Mouse (Mus musculus): Measurements from ENCODE around the gene Cd63. TPM values are rescaled to one million over a fixed set of nuclear protein-coding genes. Genes with fewer than 3 reads are reported as not detected.

Gene Cd63
- polyA plus RNA-seq, 1 experiment from 2014 or later: 229 TPM

DNA sequence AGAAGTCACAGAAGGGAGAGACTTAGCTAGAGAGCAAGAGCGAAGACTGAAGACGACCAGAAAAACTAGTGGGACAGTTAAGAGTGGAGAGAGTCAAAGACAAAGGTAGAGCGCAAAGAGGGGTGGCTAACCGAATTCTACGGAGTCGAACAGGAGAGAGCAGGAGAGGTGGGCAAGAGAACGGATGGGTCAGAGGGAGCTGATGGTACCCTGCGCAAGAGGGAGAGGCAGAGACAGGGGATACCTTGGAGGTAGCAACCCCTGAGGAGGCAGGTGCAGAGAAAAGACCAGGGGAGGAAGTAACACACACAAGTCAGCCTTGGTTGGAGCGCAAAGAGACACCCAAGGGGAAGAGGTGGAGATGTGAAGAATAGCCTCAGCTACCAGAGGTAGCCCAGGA lies 8.5 kb upstream of the Cd63 start:
- H3K27me3 ChIP-seq: peaks cover 24% of the 10 kb centered on the region
- peaks cover 59% of the 10 kb centered on the region for H3K4me1 ChIP-seq (replicated peaks)
- H3K27ac ChIP-seq: peak overlapping the region; percentile 97
- ATAC-seq (ENCODE audit: low FRiP score): peak; percentile 18
- peak overlapping the region; percentile 88 for H3K9ac ChIP-seq
- H3K36me3 ChIP-seq: peaks cover 9% of the 10 kb centered on the region
- H3K9me3 ChIP-seq: no peaks in the 10 kb centered on the region
- H3K4me3 ChIP-seq: peak overlapping the region; percentile 82
- H3K4me2 ChIP-seq: peak overlapping the region; percentile 91
- 1% methylated on average over 9 of the region's 9 CpGs for WGBS

DNA sequence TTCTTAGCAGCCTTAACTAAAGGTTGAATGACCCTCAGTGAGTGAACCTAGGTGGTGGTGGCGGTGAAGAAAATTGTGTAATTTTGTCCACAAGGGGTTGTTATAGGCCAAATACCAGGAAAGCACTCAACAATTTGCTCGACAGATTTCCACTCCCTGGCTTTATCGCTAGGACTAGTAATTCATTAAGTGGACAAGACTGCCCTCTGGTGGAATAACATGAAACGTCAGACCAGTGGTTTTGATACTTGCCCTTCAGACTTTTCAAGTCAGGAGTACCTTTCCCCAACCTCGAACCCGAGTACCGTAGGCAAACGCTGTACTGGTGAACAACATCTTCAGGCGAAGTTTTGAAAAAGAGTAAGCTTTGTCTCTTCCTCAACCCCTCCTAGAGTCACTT lies 5.4 kb upstream of the Cd63 start:
- peak overlapping the region; percentile 37; the same call in 1 of the 2 replicates for H3K4me2 ChIP-seq
- no peak overlapping the region for H3K27ac ChIP-seq
- H3K36me3 ChIP-seq: no peaks in the 10 kb centered on the region
- H3K4me1 ChIP-seq (replicated peaks): peaks cover 30% of the 10 kb centered on the region
- H3K9ac ChIP-seq: no peak overlapping the region
- H3K27me3 ChIP-seq: peaks cover 29% of the 10 kb centered on the region
- 0 out of 2 replicates have a peak, but pooled peaks have one; percentile 6 for ATAC-seq (ENCODE audit: low FRiP score)
- no peaks in the 10 kb centered on the region for H3K9me3 ChIP-seq
- WGBS: under 1% methylated on average over 9 of the region's 9 CpGs
- H3K4me3 ChIP-seq: no peak overlapping the region

DNA sequence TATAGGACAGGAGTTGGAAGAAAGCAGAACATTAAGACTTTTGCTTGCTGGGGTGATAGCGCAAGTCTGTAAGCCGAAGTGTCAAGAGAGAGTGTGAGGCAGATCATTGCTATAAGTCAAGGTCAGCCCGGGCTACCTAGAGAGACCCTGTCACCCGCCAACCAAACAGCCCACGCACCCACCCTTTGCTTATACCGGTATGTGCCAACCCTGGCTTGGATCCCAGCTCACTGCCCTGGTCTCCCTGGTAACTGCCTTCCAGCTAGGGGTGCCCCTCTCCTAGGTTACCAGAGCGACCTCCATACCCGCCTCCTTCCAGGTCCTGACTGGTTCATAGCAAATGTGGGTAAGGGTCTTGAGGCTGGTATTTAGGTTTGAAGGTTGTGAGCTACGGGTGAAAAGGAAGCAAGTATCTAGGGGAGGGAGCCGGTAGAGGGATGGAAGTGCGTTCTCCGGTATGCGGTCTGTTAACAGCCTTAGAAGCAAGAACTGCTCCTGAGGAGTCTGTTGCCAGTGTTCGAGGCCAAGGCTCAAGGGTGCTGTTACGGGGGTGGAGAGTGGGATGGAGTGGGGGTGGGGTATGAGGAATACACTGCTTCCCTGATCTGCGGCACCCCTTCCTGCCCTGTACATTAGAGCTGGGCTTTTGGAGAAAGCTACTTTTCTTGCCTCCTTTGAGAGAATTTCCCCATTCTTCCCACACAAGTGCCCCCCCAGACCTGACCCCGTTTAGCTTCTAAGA lies 4.7 kb upstream of the Cd63 start:
- H3K36me3 ChIP-seq: no peaks in the 10 kb centered on the region
- ATAC-seq (ENCODE audit: low FRiP score): peak; percentile 50
- H3K27ac ChIP-seq: no peak overlapping the region
- H3K4me1 ChIP-seq (replicated peaks): peaks cover 24% of the 10 kb centered on the region
- H3K4me2 ChIP-seq: peak overlapping the region; percentile 37
- H3K9ac ChIP-seq: 0 out of 2 replicates have a peak overlapping the region, but pooled peaks have one; percentile 35
- peaks cover 29% of the 10 kb centered on the region for H3K27me3 ChIP-seq
- 2% methylated on average over 17 of the region's 17 CpGs for WGBS
- peak overlapping the region; percentile 14 for H3K4me3 ChIP-seq
- H3K9me3 ChIP-seq: no peaks in the 10 kb centered on the region

DNA sequence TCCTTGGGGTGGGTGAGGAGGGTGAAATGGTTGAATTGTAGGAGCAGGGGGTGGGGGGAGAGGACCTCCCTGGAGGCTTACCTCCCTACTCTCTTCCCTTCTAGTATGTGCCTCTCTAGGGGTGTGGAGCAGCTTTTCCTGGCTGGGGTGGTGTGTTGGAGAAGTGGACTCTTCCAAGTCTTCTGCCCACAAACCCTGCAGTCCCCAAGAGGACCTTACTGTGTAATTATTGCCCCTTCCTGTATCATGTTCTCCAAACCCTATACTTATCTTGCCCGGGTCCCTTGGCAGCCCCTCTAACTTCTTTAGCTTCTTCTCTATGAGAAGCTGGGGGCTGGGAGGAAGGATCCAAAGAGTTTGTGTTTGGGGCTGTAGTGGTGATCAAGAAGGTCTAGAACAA lies 4.0 kb upstream of the Cd63 start:
- peaks cover 29% of the 10 kb centered on the region for H3K27me3 ChIP-seq
- 40% methylated on average over 1 of the region's 1 CpGs for WGBS
- peak overlapping the region; percentile 14; the same call in 1 of the 2 replicates for H3K4me3 ChIP-seq
- no peaks in the 10 kb centered on the region for H3K36me3 ChIP-seq
- no peak overlapping the region for H3K27ac ChIP-seq
- H3K9me3 ChIP-seq: no peaks in the 10 kb centered on the region
- no peak for ATAC-seq (ENCODE audit: low FRiP score)
- no peak overlapping the region for H3K9ac ChIP-seq
- H3K4me2 ChIP-seq: peak overlapping the region; percentile 37
- peaks cover 24% of the 10 kb centered on the region for H3K4me1 ChIP-seq (replicated peaks)

DNA sequence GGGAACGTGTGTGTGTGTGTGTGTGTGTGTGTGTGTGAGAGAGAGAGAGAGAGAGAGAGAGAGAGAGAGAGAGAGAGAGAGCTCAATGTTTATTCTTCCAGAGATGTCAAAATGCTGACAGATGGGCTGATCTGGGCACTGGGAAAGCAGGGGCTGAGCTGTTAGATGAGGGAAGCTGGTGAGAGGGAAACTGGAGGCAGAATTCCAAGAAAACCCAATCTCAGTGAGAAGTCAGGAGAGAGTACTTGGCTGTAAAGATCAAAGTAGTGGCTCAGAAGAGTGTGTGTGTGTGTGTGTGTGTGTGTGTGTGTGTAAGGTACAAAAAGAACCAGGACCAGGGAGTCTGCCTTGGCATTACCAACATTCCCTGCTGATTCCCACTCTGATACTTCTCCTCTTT lies 3.3 kb upstream of the Cd63 start:
- Histone ChIP-seq H3K27ac (no peak overlapping the region), H3K4me3 (no peak overlapping the region), H3K9ac (no peak overlapping the region), H3K4me1 (replicated peaks) (peaks cover 22% of the 10 kb centered on the region), H3K4me2 (no peak overlapping the region), H3K36me3 (no peaks in the 10 kb centered on the region), H3K27me3 (peaks cover 29% of the 10 kb centered on the region), H3K9me3 (no peaks in the 10 kb centered on the region)
- ATAC-seq (ENCODE audit: low FRiP score): no peak
- WGBS: 26% methylated on average over 1 of the region's 1 CpGs

DNA sequence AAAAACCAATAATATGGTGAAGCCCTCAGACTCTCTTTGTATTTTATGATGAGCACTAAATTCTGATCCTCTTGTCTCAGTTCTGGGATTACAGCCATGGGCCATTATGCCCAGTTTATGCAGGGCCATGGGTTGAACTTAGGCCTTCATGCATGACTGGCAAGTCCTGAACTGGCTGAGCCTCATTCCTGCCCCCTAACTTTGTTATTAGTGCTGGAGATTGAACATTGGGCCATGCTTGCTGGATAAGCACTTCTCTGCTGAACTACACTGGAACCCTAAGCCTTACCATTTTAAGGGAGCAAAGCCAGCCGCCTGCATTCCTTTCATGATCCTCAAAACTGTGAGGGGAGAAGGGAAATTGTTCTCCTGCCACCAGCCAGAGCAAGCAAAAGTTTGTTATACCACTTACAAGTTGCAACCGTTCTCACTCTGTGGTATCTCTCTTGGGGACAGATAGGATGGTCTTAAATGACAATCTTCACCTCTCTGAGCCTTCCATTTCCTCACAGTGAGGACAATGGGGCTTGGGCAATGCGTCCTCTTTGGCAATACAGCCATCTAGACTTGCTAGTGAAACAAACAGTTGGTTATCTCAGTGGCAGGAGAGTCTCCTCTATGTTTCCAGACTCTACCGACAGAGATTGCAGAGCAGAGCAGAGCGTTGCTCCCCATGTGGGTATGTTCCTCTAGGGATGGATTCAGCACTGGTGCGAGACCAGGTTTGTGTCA lies 864 bp upstream of the Cd63 start:
- Histone ChIP-seq H3K9me3 (no peaks in the 10 kb centered on the region), H3K4me3 (no peak overlapping the region), H3K27me3 (peaks cover 22% of the 10 kb centered on the region), H3K9ac (no peak overlapping the region), H3K36me3 (no peaks in the 10 kb centered on the region), H3K27ac (no peak overlapping the region), H3K4me1 (replicated peaks) (peaks cover 15% of the 10 kb centered on the region), H3K4me2 (no peak overlapping the region)
- WGBS: 85% methylated on average over 6 of the region's 6 CpGs
- ATAC-seq (ENCODE audit: low FRiP score): no peak

DNA sequence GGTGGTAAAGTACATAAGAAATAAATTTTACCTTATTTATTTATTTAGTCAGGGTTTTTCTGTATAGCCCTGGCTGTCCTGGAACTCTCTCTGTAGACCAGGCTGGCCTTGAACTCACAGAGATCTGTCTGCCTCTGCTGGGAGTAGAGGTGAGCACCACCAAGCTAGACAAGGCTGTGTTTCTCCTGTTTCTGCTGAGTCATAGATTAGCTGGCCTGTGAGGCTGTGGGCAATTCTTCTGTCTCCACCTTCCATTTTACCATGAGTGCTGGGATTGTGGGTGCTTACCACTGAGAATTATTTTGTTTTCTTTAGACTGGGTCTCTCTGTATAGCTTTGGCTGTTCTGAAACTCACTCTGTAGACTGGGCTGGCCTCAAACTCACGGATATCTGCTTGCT lies 620 bp downstream of the Cd63 start:
- no peaks in the 10 kb centered on the region for H3K9me3 ChIP-seq
- no peak overlapping the region for H3K4me2 ChIP-seq
- H3K27ac ChIP-seq: no peak overlapping the region
- no peak for ATAC-seq (ENCODE audit: low FRiP score)
- H3K9ac ChIP-seq: no peak overlapping the region
- WGBS: 84% methylated on average over 1 of the region's 1 CpGs
- H3K4me1 ChIP-seq (replicated peaks): 0 out of 2 replicates have a peak, but pooled peaks cover 7% of the 10 kb centered on the region
- H3K27me3 ChIP-seq: peaks cover 14% of the 10 kb centered on the region
- no peaks in the 10 kb centered on the region for H3K36me3 ChIP-seq
- no peak overlapping the region for H3K4me3 ChIP-seq

DNA sequence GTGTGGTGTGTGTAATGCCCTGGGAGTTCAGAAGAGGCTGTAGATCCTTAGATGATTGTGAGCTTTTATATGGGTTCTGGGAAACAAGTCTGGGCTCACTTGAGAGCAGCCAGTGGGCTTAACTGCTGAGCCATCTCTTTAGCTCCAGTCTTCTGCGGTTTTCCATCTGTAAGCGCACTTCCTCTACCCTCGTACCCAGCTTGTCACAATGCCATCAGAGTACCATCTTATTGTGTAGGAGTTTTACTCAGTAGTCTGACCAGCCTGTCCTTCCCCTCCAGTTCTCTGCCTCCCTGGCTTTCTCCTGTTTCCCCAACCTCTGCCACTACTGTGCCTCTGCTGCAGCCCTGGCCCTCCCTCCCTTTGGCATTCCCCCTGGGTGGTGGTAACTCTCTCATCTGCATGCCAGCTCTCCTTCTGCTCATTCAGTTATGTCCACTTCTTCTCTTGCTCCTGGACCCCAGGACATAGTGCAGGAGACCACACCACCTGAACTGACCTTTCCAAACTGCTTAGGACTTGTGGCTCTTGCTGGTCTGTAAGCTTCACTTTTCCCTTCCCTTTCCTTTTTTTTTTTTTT lies 1.7 kb downstream of the Cd63 start:
- WGBS: 80% methylated on average over 3 of the region's 3 CpGs
- H3K27me3 ChIP-seq: 0 out of 2 replicates have a peak, but pooled peaks cover 5% of the 10 kb centered on the region
- H3K4me1 ChIP-seq (replicated peaks): no peaks in the 10 kb centered on the region
- no peak overlapping the region for H3K4me2 ChIP-seq
- no peak overlapping the region for H3K9ac ChIP-seq
- no peaks in the 10 kb centered on the region for H3K9me3 ChIP-seq
- no peak overlapping the region for H3K4me3 ChIP-seq
- H3K27ac ChIP-seq: no peak overlapping the region
- H3K36me3 ChIP-seq: no peaks in the 10 kb centered on the region
- ATAC-seq (ENCODE audit: low FRiP score): no peak

DNA sequence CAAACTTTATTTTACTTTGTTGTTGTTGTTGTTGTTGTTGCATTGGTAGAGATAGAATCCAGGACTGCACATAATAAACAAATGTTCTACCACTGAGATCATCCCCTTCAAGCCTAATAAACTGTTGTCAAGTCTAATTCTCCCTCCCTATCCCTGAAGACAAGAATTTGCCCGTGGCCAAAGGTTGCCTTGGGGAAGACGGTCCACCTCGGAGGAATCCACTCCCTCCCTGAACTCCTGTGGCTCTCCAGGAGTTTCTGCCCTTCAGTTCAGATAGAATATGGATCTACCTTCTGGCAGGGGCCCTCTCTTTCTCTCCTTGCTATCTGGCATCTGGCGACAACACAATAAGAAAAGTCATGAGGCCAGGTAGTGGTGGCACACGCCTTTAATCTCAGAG lies 4.0 kb downstream of the Cd63 start:
- Histone ChIP-seq H3K9ac (no peak overlapping the region), H3K36me3 (no peaks in the 10 kb centered on the region), H3K9me3 (no peaks in the 10 kb centered on the region), H3K4me2 (no peak overlapping the region), H3K27me3 (peaks cover 14% of the 10 kb centered on the region; the same call in 1 of the 2 replicates), H3K4me1 (replicated peaks) (peaks cover 10% of the 10 kb centered on the region), H3K27ac (no peak overlapping the region), H3K4me3 (no peak overlapping the region)
- 81% methylated on average over 5 of the region's 5 CpGs for WGBS
- ATAC-seq (ENCODE audit: low FRiP score): no peak

DNA sequence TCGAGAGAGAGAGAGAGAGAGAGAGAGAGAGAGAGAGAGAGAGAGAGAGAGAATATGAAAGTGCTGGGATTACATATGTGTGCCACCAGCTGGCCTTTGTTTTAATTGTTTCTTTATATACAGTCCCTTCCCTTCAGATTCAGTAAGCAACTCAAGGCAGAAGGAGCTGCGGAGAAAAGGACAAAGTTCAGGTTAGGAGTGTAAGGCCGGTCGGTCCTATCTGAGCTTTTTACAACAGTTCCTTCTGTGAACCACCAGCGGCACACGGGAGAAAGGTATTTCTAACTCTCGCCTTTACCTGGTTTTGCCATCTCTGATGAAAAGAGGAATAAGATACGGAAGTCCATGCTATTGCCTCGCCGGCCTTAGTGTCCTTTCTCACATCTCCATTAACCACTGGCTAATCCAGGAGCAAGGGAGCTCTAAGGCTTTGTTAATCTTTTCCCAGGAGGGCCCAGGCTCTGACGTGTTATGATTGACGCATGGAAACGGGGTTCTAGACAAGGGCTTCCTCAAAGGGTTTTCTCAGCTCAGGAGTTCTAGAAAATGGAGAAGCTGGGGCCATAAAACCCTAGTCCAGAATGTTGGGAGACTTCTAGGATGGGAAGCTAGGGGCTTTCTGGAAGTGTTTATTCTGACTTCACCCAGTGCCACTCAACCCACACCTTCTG lies 8.1 kb downstream of the Cd63 start:
- Histone ChIP-seq H3K4me1 (replicated peaks) (peaks cover 30% of the 10 kb centered on the region), H3K36me3 (no peaks in the 10 kb centered on the region), H3K4me2 (peak overlapping the region; percentile 76), H3K27me3 (peaks cover 17% of the 10 kb centered on the region; the same call in 1 of the 2 replicates), H3K9ac (peak overlapping the region; percentile 86; the same call in 1 of the 2 replicates), H3K9me3 (no peaks in the 10 kb centered on the region), H3K4me3 (peak overlapping the region; percentile 72), H3K27ac (0 out of 2 replicates have a peak overlapping the region, but pooled peaks have one; percentile 64)
- WGBS: 59% methylated on average over 13 of the region's 13 CpGs
- no peak for ATAC-seq (ENCODE audit: low FRiP score)

DNA sequence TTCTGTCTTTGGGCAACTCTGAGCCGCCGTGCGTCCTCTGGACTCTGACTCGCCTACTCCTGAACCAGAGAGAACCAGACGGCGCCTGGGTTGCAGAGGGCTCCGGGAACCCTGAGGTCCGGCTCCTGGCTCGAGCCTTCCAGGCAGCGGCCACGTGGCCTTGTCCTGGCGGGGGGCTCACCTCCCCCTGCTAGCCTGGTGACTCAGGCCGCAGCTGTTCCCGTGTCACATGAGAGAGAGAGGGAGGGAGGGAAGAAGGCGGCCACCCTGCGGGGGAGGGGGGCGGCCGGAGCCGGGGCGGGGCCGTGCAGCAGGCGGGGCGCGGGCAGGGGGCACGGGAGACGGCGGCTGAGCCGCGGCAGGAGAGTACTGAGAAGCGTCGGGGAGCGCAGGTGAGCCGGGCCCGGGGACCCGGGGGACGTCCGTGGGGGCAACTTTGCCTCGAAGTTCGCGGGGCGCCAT lies 8.8 kb downstream of the Cd63 start:
- peak overlapping the region; percentile 86 for H3K9ac ChIP-seq
- H3K4me1 ChIP-seq (replicated peaks): peaks cover 31% of the 10 kb centered on the region
- WGBS: 2% methylated on average over 34 of the region's 41 CpGs
- no peaks in the 10 kb centered on the region for H3K36me3 ChIP-seq
- peak overlapping the region; percentile 72 for H3K4me3 ChIP-seq
- ATAC-seq (ENCODE audit: low FRiP score): peak; percentile 61
- H3K9me3 ChIP-seq: no peaks in the 10 kb centered on the region
- H3K27ac ChIP-seq: peak overlapping the region; percentile 64
- H3K4me2 ChIP-seq: peak overlapping the region; percentile 76
- H3K27me3 ChIP-seq: peaks cover 17% of the 10 kb centered on the region; the same call in 1 of the 2 replicates

Data from hindbrain, embryonic 13.5 days (tissue).